Mouse (Mus musculus) lung, postnatal 14 days (tissue): ENCODE data around the gene Cnnm2.
"Not testable (repeated sequence)": the region's sequence is repeated elsewhere in the genome, so short reads cannot be mapped to it uniquely, and the experiment has no call there.

ENCODE experiments used
- DNase-seq: peaks from one replicate; pipeline ENCODE4 v3.0.0; 2021

The Cnnm2 gene

GRCm38 (mm10) chr19:46760375-46761160 is 828 bp upstream of the Cnnm2 start:
- peak; percentile 90 for DNase-seq

GRCm38 (mm10) chr19:46761971-46762290 is 535 bp downstream of the Cnnm2 start:
- no peak for DNase-seq

GRCm38 (mm10) chr19:46762291-46762991 is 1.0 kb downstream of the Cnnm2 start:
- peak; percentile 11 for DNase-seq

GRCm38 (mm10) chr19:46762992-46763342 is 1.6 kb downstream of the Cnnm2 start:
- no peak for DNase-seq

- no peak for DNase-seq
Observed at GRCm38 (mm10) chr19:46763356-46763755, 2.0 kb downstream of the Cnnm2 start.

- DNase-seq = no peak
Observed at GRCm38 (mm10) chr19:46763932-46764762, 2.8 kb downstream of the Cnnm2 start.

- no peak for DNase-seq
Observed at GRCm38 (mm10) chr19:46764763-46765117, 3.3 kb downstream of the Cnnm2 start.

GRCm38 (mm10) chr19:46766125-46766524 is 4.7 kb downstream of the Cnnm2 start:
- no peak for DNase-seq

- DNase-seq = no peak
Observed at GRCm38 (mm10) chr19:46769759-46770158, 8.4 kb downstream of the Cnnm2 start.

- DNase-seq = no peak
Observed at GRCm38 (mm10) chr19:46771801-46772200, 10.4 kb downstream of the Cnnm2 start.

- no peak for DNase-seq
Observed at GRCm38 (mm10) chr19:46776391-46776790, 15.0 kb downstream of the Cnnm2 start.

GRCm38 (mm10) chr19:46776850-46777249 is 15.5 kb downstream of the Cnnm2 start:
- DNase-seq = no peak

GRCm38 (mm10) chr19:46777928-46778680 is 16.7 kb downstream of the Cnnm2 start:
- DNase-seq = no peak

GRCm38 (mm10) chr19:46779130-46779529 is 17.7 kb downstream of the Cnnm2 start:
- DNase-seq = not testable (repeated sequence)

- no peak for DNase-seq
Observed at GRCm38 (mm10) chr19:46784038-46784437, 22.6 kb downstream of the Cnnm2 start.

- no peak for DNase-seq
Observed at GRCm38 (mm10) chr19:46784502-46784901, 23.1 kb downstream of the Cnnm2 start.

GRCm38 (mm10) chr19:46785633-46786032 is 24.2 kb downstream of the Cnnm2 start:
- no peak for DNase-seq

- DNase-seq = no peak
Observed at GRCm38 (mm10) chr19:46789782-46790181, 28.4 kb downstream of the Cnnm2 start.

- no peak for DNase-seq
Observed at GRCm38 (mm10) chr19:46791360-46791759, 30.0 kb downstream of the Cnnm2 start.

GRCm38 (mm10) chr19:46791921-46792320 is 30.5 kb downstream of the Cnnm2 start:
- no peak for DNase-seq

GRCm38 (mm10) chr19:46792480-46792879 is 31.1 kb downstream of the Cnnm2 start:
- DNase-seq = no peak

GRCm38 (mm10) chr19:46794181-46794580 is 32.8 kb downstream of the Cnnm2 start:
- DNase-seq = no peak
